Mouse (Mus musculus) cerebellum, adult 2 months (tissue): Measurements from ENCODE around the gene Mtmr14.

Experiments used
- CTCF ChIP-seq: fragments of 200-500 bp; IDR thresholded peaks from 2 replicates; pipeline ENCODE4 v1.5.1; 2011; ENCODE audit warnings: low read depth, mild to moderate bottlenecking, control low read depth, low read length, moderate library complexity, borderline replicate concordance; ENCODE audit not compliant: insufficient read depth
- POLR2A ChIP-seq: fragments of 200-500 bp; IDR thresholded peaks from 2 replicates; pipeline ENCODE4 v1.6.1; 2011; ENCODE audit warnings: low read length, control low read depth, borderline replicate concordance; ENCODE audit not compliant: insufficient read depth

DNA sequence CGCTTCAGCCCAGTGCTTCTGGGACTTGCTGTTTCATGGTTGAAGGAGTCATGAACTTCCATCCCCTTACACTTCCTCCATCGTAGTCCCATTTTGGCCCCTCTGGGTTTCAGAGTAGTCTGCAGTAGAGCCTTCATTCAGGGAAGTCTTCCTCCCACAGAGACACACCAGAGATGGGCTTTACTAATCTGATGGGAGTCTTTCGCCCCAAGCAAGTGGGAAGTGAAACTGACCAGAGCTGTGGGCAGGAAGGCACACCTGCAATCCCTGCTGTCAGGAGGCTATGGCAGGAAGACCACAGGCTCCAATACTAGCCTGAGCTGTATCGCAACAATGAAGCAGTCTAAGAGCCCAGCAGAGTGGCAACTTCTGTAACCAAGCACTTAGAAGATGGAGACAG is 11.8 kb upstream of the Mtmr14 start:
- no peak for TF ChIP-seq CTCF
- no peak for TF ChIP-seq POLR2A
